Mouse (Mus musculus) MEL (cell line): ENCODE data around the gene Tnfaip2. TPM values are rescaled to one million over a fixed set of nuclear protein-coding genes. Genes with fewer than 3 reads are reported as not detected.

Experiments
- DNase-seq: peaks from one replicate; pipeline ENCODE4 v3.0.0; 2011; ENCODE audit warnings: low read depth, low spot score
- H3K27ac ChIP-seq: 2 replicates; pipeline ENCODE4 v1.5.1; 2012; ENCODE audit warnings: low read depth, mild to moderate bottlenecking, control low read depth, low read length, moderate library complexity; ENCODE audit not compliant: control insufficient read depth
- H3K27me3 ChIP-seq, 2 experiments: fragments of 150-350 bp in 1 of 2; sonication (generic) in 1 of 2; 2 replicates each; pipeline ENCODE4 v1.6.1; 2012; ENCODE audit warnings: low read length in 2 of 2, mild to moderate bottlenecking in 2 of 2, improper control_type of control experiment in 1 of 2, moderate library complexity in 1 of 2; ENCODE audit not compliant: insufficient read depth in 2 of 2, control insufficient read depth in 1 of 2
- H3K36me3 ChIP-seq, 2 experiments: 2 replicates each; pipeline ENCODE4 v1.6.1; 2012 to 2014; ENCODE audit warnings: low read length in 2 of 2, improper control_type of control experiment in 1 of 2, inconsistent platforms in 1 of 2, mild to moderate bottlenecking in 1 of 2; ENCODE audit not compliant: insufficient read depth in 2 of 2, control insufficient read depth in 1 of 2
- H3K4me1 ChIP-seq, 2 experiments: fragments of 150-350 bp in 1 of 2; sonication (generic) in 1 of 2; 2 replicates each; pipeline ENCODE4 v1.6.1; 2012; ENCODE audit warnings: low read length in 2 of 2, improper control_type of control experiment in 1 of 2, mild to moderate bottlenecking in 1 of 2; ENCODE audit not compliant: insufficient read depth in 2 of 2, control insufficient read depth in 1 of 2
- H3K4me3 ChIP-seq, 2 experiments: fragments of 150-350 bp in 1 of 2; sonication (generic) in 1 of 2; 2 replicates each; pipeline ENCODE4 v1.5.1; 2012; ENCODE audit warnings: low read depth in 2 of 2, low read length in 2 of 2, mild to moderate bottlenecking in 2 of 2, moderate library complexity in 2 of 2, control low read depth in 1 of 2, improper control_type of control experiment in 1 of 2; ENCODE audit not compliant: control insufficient read depth in 1 of 2, insufficient read depth in 1 of 2
- H3K79me2 ChIP-seq: 2 replicates; pipeline ENCODE4 v1.6.1; 2012; ENCODE audit warnings: mild to moderate bottlenecking, low read length, moderate library complexity; ENCODE audit not compliant: control insufficient read depth, poor library complexity, insufficient read depth
- H3K9ac ChIP-seq: 2 replicates; pipeline ENCODE4 v1.6.1; 2012; ENCODE audit warnings: low read depth, mild to moderate bottlenecking, control low read depth, low read length, moderate library complexity; ENCODE audit not compliant: control insufficient read depth, poor library complexity, severe bottlenecking
- H3K9me3 ChIP-seq: fragments of 150-350 bp; sonication (generic); replicated peaks from 2 replicates; pipeline ENCODE4 v1.6.1; 2012; ENCODE audit warnings: mild to moderate bottlenecking, low read length, improper control_type of control experiment, moderate library complexity; ENCODE audit not compliant: insufficient read depth
- BHLHE40 ChIP-seq: IDR thresholded peaks from 2 replicates; pipeline ENCODE4 v1.6.1; 2012; ENCODE audit warnings: low read depth, mild to moderate bottlenecking, inconsistent platforms, low read length, improper control_type of control experiment, borderline replicate concordance
- CTCF ChIP-seq, 3 experiments: IDR thresholded peaks in 2 of 3; conservative IDR thresholded peaks in 1 of 3; 2 replicates each; pipeline ENCODE4 v1.5.1; 2011 to 2012; ENCODE audit warnings: low read length in 3 of 3, low read depth in 2 of 3, mild to moderate bottlenecking in 2 of 3, improper control_type of control experiment in 1 of 3, inconsistent platforms in 1 of 3, mixed read lengths in 1 of 3, moderate library complexity in 1 of 3; ENCODE audit not compliant: control insufficient read depth in 1 of 3, insufficient read depth in 1 of 3, poor library complexity in 1 of 3, severe bottlenecking in 1 of 3
- EP300 ChIP-seq, 2 experiments: IDR thresholded peaks; 2 replicates each; pipeline ENCODE4 v1.6.1; 2011; ENCODE audit warnings: improper control_type of control experiment in 2 of 2, low read length in 2 of 2, low read depth in 1 of 2, mild to moderate bottlenecking in 1 of 2
- ETS1 ChIP-seq: IDR thresholded peaks from 2 replicates; pipeline ENCODE4 v1.6.1; 2012; ENCODE audit warnings: low read depth, mild to moderate bottlenecking, inconsistent platforms, low read length, improper control_type of control experiment, moderate library complexity
- MAFK ChIP-seq: IDR thresholded peaks from 2 replicates; pipeline ENCODE4 v1.6.1; 2011; ENCODE audit warnings: low read depth, mild to moderate bottlenecking, low read length, improper control_type of control experiment, borderline replicate concordance
- MAX ChIP-seq: IDR thresholded peaks from 2 replicates; pipeline ENCODE4 v1.6.1; 2011; ENCODE audit warnings: low read length, improper control_type of control experiment
- MYC ChIP-seq: IDR thresholded peaks from 2 replicates; pipeline ENCODE4 v1.6.1; 2011; ENCODE audit warnings: low read depth, mild to moderate bottlenecking, low read length, improper control_type of control experiment, moderate library complexity
- NRF1 ChIP-seq: IDR thresholded peaks from 2 replicates; pipeline ENCODE4 v1.6.1; 2014; ENCODE audit warnings: low read depth, mild to moderate bottlenecking, inconsistent platforms, low read length, improper control_type of control experiment, moderate library complexity; ENCODE audit not compliant: poor library complexity, insufficient read depth, severe bottlenecking
- POLR2A ChIP-seq, 2 experiments: IDR thresholded peaks; 2 replicates each; pipeline ENCODE4 v1.6.1; 2011 to 2012; ENCODE audit warnings: low read length in 2 of 2, mild to moderate bottlenecking in 2 of 2, control low read depth in 1 of 2, improper control_type of control experiment in 1 of 2, low read depth in 1 of 2, moderate library complexity in 1 of 2; ENCODE audit not compliant: control insufficient read depth in 1 of 2, insufficient read depth in 1 of 2, poor library complexity in 1 of 2
- POLR2AphosphoS5 ChIP-seq: IDR thresholded peaks from 2 replicates; pipeline ENCODE4 v1.6.1; 2012; ENCODE audit warnings: low read depth, borderline replicate concordance, mild to moderate bottlenecking, inconsistent platforms, low read length, moderate library complexity, mixed read lengths
- RCOR1 ChIP-seq: IDR thresholded peaks from 2 replicates; pipeline ENCODE4 v1.6.1; 2012; ENCODE audit warnings: low read depth, mild to moderate bottlenecking, inconsistent platforms, low read length, improper control_type of control experiment
- SIN3A ChIP-seq: IDR thresholded peaks from 2 replicates; pipeline ENCODE4 v1.6.1; 2012; ENCODE audit warnings: low read length, improper control_type of control experiment, inconsistent platforms
- TBP ChIP-seq: IDR thresholded peaks from 2 replicates; pipeline ENCODE4 v1.8.0; 2011; ENCODE audit warnings: low read depth, low read length, improper control_type of control experiment
- USF1 ChIP-seq: IDR thresholded peaks from 2 replicates; pipeline ENCODE4 v1.6.1; 2014; ENCODE audit warnings: low read depth, mild to moderate bottlenecking, inconsistent platforms, low read length, improper control_type of control experiment, moderate library complexity
- ZMIZ1 ChIP-seq: IDR thresholded peaks from 2 replicates; pipeline ENCODE4 v1.6.1; 2012; ENCODE audit warnings: low read depth, mild to moderate bottlenecking, inconsistent platforms, low read length, improper control_type of control experiment, moderate library complexity
- ZNF384 ChIP-seq: IDR thresholded peaks from 2 replicates; pipeline ENCODE4 v1.6.1; 2012; ENCODE audit warnings: low read depth, mild to moderate bottlenecking, inconsistent platforms, low read length, improper control_type of control experiment
- polyA plus RNA-seq, 2 experiments: library from polyadenylated mRNA; stranded (reverse) in 1 of 2; unstranded in 1 of 2; fragments of >175 nt in 1 of 2; fragments of >200 nt in 1 of 2; gene quantifications; 2 replicates each; pipeline versions ENCODE4 v1.2.1 to v1.2.4; 2012; ENCODE audit warnings: low replicate concordance in 2 of 2, low read depth in 1 of 2; ENCODE audit not compliant: insufficient read length in 2 of 2, insufficient read depth in 1 of 2, missing spikeins in 1 of 2
- total RNA-seq: library from RNA; depleted of rRNA; stranded (reverse); fragments of 300-350 nt; gene quantifications from 2 replicates; pipeline ENCODE4 v1.2.3, GENCODE M21; 2012

Tnfaip2 gene
- total and polyA plus RNA-seq, 3 experiments = 51.4 to 77.2 (median 66.8) TPM

GRCm38 (mm10) chr12:111472886-111473285 lies 30.6 kb downstream of the Tnfaip2 start:
- Histone ChIP-seq H3K27me3 (peaks cover 4 to 16% of the 10 kb centered on the region in 2 experiments), H3K36me3 (no peaks in the 10 kb centered on the region), H3K4me3 (no peak overlapping the region), H3K79me2 (no peaks in the 10 kb centered on the region), H3K4me1 (no peaks in the 10 kb centered on the region), H3K27ac (no peak overlapping the region), H3K9ac (no peak overlapping the region), H3K9me3 (no peaks in the 10 kb centered on the region)
- no peak for DNase-seq
- TF ChIP-seq MAX (no peak), MYC (no peak), ETS1 (no peak), ZMIZ1 (no peak), RCOR1 (no peak), NRF1 (no peak), ZNF384 (no peak)
- TF ChIP-seq, all 39 proteins: peak for 0

- Histone ChIP-seq H3K4me3 (no peak overlapping the region), H3K36me3 (no peaks in the 10 kb centered on the region), H3K4me1 (no peaks in the 10 kb centered on the region), H3K27me3 (peaks cover 4 to 15% of the 10 kb centered on the region in 2 experiments), H3K27ac (no peak overlapping the region), H3K9me3 (no peaks in the 10 kb centered on the region), H3K9ac (no peak overlapping the region), H3K79me2 (no peaks in the 10 kb centered on the region)
- no peak for DNase-seq
- TF ChIP-seq TBP (no peak), USF1 (no peak), POLR2AphosphoS5 (peak; percentile 67; the same call in 1 of the 2 replicates), CTCF (IDR thresholded peaks at IDR 0.05 in 2 of 3, conservative IDR thresholded peaks at IDR 0.05 in 1 of 3; ENCODE audit: control insufficient read depth in 1 of 3, insufficient read depth in 1 of 3, low read depth in 2 of 3, low read length in 3 of 3, poor library complexity in 1 of 3, severe bottlenecking in 1 of 3) (no peak), EP300 (IDR thresholded peaks at IDR 0.05; ENCODE audit: low read depth in 1 of 2, low read length in 2 of 2) (no peak), POLR2A (IDR thresholded peaks at IDR 0.05; ENCODE audit: control insufficient read depth in 1 of 2, insufficient read depth in 1 of 2, low read depth in 1 of 2, low read length in 2 of 2, poor library complexity in 1 of 2) (no peak), BHLHE40 (no peak), MAFK (no peak), SIN3A (no peak)
Observed at GRCm38 (mm10) chr12:111474384-111474783, 32.1 kb downstream of the Tnfaip2 start.
